Mouse (Mus musculus): ENCODE measurements around the gene Rab6a.

DNA sequence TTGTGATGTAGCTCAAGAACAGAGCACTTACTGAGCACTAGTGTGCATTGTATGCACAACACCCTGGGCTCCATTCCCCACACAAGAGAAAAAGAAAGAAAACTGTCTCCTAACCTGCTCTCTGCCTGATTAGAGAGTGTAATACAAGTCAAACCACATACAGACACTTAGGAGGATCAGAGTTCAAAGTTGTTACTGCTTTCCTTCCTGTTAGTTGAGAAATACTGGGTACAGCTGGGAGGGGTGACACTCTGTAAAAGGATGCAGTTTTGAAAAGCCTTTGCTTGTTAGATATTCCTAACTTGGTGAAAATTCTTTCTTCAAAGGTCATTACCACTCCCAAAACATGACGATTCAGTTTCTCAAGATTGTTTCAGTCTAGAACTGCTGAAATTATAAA is 17.4 kb upstream of the Rab6a start:
- TF ChIP-seq JUND (IDR thresholded peaks at IDR 0.05; ENCODE audit: low read depth, low read length), result no peak
- TF ChIP-seq ZNF384 (IDR thresholded peaks at IDR 0.05; ENCODE audit: low read depth, low read length), result no peak
- TF ChIP-seq POLR2A (IDR thresholded peaks at IDR 0.05; ENCODE audit: control insufficient read depth in 1 of 2, insufficient read depth in 1 of 2, low read depth in 1 of 2, low read length in 2 of 2, poor library complexity in 1 of 2), result no peak
- no peak for TF ChIP-seq CTCF (IDR thresholded peaks at IDR 0.05 in 2 of 3, conservative IDR thresholded peaks at IDR 0.05 in 1 of 3; ENCODE audit: control insufficient read depth in 1 of 3, insufficient read depth in 1 of 3, low read depth in 2 of 3, low read length in 3 of 3, poor library complexity in 1 of 3, severe bottlenecking in 1 of 3)
- no peak for TF ChIP-seq USF1 (IDR thresholded peaks at IDR 0.05; ENCODE audit: low read depth, low read length)

All from MEL (cell line).